Mouse (Mus musculus): ENCODE data around the gene Mpzl2.

Mpzl2 gene

DNA sequence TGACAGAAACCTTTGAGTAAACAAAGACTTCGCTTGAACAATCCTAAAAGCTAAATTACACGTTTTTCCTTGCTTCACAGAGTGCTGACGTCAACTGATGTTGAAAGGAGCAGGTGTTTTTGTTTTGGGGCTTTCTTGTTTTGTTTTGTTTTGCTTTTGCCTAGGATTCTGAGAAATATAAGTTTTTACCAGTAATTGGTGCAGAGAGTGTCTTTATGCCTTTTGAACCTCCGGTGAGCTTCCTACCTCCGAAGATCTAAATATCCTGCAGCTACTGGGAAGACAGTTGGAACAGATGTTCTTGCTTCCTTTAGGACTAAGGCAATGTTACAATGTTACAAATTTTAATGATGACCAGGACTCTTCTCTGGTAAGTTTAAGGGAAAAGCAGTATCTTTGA lies at the start of gene Mpzl2:
TSS of gene Mpzl2 (plus strand) at position 301 of the 400 bp plus-strand sequence.
- DNase-seq (ENCODE audit: low read depth, low spot score) = no peak

GRCm38 (mm10) chr9:44991821-44992220 lies 47.8 kb upstream of the Mpzl2 start:
- no peak for DNase-seq (ENCODE audit: low read depth, low spot score)

- no peak for DNase-seq (ENCODE audit: low read depth, low spot score)
Measured at GRCm38 (mm10) chr9:44992271-44992670, 47.3 kb upstream of the Mpzl2 start.

DNA sequence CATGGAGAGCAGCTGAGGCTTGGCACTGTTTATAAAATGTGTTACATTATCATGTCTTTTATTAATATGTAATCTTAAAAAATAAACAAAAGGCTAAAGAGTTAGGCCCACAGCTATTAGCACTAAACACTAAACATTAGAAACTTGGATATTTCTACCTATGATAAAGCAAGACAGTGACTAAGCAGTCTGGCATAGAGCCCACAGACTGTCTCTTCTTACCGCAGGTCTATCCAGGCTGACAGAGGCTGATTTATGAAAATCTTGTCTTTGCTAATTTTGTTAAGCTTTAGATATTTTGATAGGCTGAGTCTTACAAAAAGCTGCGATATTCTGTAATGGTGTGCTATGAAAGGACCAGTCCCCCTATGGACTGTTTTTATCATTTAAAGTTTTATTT lies 46.3 kb upstream of the Mpzl2 start:
- no peak for DNase-seq (ENCODE audit: low read depth, low spot score)

- DNase-seq (ENCODE audit: low read depth, low spot score) = no peak
Measured at GRCm38 (mm10) chr9:44994962-44995361, 44.6 kb upstream of the Mpzl2 start.

DNA sequence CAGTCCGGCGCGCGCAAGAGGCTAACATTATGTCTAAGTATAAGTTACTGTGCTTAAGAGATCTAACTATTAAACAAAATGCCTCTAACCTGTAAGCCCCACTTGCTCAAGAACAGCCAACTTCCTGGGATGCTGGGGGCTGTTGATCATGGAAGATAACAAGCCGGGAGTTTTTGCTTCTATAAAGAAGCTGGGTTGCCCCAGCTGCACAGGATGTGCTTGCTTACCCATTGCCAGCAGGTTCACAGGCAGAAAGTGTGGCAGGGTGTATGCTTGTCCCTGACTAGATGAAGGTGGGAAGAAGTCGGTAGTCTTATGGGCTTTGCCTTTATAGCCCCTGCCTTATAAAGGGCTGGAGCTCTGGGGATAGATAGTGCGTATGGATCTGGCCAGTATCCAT lies 43.0 kb upstream of the Mpzl2 start:
- no peak for DNase-seq (ENCODE audit: low read depth, low spot score)

GRCm38 (mm10) chr9:44998138-44998537 lies 41.5 kb upstream of the Mpzl2 start:
- DNase-seq (ENCODE audit: low read depth, low spot score) = no peak

- no peak for DNase-seq (ENCODE audit: low read depth, low spot score)
Measured at GRCm38 (mm10) chr9:44999171-44999570, 40.4 kb upstream of the Mpzl2 start.

GRCm38 (mm10) chr9:44999776-45000175 lies 39.8 kb upstream of the Mpzl2 start:
- DNase-seq (ENCODE audit: low read depth, low spot score) = no peak

- no peak for DNase-seq (ENCODE audit: low read depth, low spot score)
Measured at GRCm38 (mm10) chr9:45000249-45000648, 39.4 kb upstream of the Mpzl2 start.

- DNase-seq (ENCODE audit: low read depth, low spot score) = no peak
Measured at GRCm38 (mm10) chr9:45007404-45007803, 32.2 kb upstream of the Mpzl2 start.

- DNase-seq (ENCODE audit: low read depth, low spot score) = no peak
Measured at GRCm38 (mm10) chr9:45008342-45008741, 31.3 kb upstream of the Mpzl2 start.

DNA sequence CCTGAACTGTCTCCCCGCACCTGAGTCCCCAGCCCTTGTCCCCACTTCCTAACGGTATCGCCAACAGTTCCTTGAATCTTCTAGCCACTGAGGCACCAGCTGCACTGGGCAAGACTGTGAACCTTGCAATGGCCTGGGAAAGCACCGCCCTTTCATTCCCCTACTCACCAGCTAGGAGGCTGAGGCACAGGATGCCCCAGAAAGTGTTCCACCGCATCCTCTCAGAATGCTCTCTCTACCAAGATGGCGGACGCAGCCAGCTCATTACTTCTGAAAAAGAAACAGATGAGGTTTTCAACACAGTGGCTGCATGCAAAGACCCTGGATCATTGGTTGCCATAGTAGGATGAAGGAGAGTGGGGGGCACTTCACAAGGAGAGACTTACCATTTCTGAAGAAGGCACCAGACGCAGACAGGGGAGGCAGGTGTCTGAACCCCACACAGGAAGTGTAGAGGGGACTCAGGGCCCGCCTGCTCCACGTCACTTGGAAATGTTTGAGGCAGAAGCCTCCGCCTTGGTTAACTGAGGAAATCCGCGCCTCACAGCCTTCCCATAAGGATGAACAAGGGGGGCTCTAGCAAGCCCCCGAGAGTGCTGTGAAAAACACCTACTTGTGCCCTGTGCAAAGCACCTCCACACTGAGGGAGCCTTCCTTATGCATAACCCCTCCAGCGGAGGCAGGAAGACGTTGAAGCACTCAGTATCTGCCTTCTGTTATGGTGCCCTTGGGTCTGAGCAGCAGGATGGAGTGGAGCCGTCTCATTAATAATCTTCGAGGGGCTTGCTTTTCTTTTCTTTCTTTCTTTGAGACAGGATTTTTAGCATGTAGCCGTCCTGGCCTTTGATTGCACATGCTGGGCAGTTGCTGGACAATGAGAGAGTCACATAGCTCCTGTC lies 30.2 kb upstream of the Mpzl2 start, which contains the start of gene Cd3e:
TSS of gene Cd3e (minus strand) at position 448 of the 899 bp plus-strand sequence.
- no peak for DNase-seq (ENCODE audit: low read depth, low spot score)

DNA sequence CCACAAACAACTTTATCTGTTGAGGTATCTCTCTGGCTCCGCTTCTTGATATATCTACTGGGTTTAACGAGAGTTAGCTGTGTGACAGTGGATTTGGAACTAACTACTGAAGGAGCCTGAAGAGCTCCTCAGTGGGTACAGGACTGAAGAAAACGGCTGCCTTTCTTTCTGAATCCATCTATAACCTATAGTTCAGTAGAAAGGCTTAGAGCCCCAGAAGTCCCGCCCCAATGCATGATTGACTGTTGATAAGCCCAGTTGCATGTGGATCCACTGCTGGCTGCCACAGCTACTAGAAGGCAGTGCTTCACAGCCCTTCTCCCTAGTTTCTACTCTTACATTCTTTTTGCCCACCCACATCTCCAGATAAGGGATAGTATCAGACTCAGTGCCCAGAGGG lies 29.1 kb upstream of the Mpzl2 start:
- no peak for DNase-seq (ENCODE audit: low read depth, low spot score)

GRCm38 (mm10) chr9:45011291-45011690 lies 28.3 kb upstream of the Mpzl2 start:
- no peak for DNase-seq (ENCODE audit: low read depth, low spot score)

DNA sequence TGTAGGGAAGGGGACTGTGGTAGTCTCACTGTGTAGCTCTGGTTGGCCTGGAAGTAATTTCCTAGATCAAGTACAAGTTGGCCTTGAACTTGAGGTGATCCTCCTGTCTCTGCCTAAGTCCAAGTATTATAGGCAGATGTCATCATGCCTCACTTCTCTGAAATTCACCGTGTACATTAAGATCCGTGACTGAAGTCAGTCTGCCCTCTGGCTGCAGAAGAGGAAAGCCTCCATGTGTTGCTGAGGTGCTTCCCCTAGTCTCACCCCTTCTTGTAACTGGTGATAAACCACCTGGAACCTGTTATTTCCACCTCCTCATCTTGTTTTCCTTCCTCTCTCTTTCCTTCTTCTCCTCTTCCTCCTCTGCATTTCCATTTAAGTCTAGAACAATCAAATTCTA lies 24.7 kb upstream of the Mpzl2 start:
- DNase-seq (ENCODE audit: low read depth, low spot score) = no peak

DNA sequence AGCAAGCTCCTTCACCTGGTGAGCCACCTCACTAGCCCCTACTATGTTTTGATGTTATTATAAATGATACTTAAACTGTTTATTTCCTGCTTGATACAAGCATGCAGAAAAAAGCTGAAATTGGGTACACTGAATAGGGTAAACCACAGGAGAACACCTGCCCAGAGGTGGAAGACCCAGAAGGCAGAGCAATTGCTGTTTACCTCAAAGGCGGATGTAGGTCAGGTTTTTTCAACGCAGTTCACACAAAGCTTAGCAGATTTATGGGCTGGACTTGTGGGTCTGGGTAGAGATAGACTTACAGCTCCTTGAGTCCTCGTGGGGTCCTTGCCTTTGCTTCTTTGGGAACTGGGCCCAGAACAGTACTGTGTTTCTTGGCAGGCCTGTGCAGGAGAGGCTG lies 23.8 kb upstream of the Mpzl2 start:
- DNase-seq (ENCODE audit: low read depth, low spot score) = no peak

- peak; percentile 42 for DNase-seq (ENCODE audit: low read depth, low spot score)
Measured at GRCm38 (mm10) chr9:45018031-45018430, 21.6 kb upstream of the Mpzl2 start.

DNA sequence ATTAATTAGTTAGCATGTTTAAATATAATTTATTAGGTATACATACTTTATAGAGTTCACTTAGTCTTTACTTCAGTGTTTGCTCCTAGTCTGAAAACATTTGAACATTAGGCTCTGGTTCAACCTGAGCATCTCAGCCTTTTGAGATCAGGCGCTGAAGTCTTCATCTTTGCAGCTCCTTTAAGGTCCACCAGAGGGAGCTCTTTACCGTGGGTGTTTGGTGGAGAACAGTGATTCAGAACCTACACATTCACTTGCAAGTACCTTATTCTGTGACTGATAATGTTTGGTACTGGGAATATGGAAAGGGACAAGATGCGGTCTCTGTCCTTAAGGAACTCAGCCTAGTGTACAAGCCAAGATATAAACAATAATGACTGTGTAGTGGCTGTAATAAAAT lies 16.8 kb upstream of the Mpzl2 start:
- DNase-seq (ENCODE audit: low read depth, low spot score) = peak; percentile 76

DNA sequence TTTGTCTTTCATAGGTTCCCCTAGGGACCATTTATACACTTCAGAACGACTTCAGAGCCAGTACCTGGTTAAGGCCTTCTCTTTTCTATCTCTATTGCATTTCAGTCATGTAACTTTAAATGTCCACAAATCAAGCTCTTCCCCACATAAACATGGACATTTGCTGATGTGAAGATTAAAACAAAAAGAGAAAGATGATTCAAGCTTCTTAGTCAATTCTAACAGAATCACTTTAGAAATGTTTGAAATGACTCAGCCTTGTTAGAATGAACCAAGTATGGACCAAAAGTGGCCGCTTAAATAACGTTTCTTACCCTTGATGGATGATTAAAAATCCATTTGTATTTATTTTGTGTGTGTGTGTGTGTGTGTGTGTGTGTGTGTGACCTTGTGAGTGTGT lies 16.0 kb upstream of the Mpzl2 start:
- no peak for DNase-seq (ENCODE audit: low read depth, low spot score)

GRCm38 (mm10) chr9:45024187-45024586 lies 15.4 kb upstream of the Mpzl2 start:
- no peak for DNase-seq (ENCODE audit: low read depth, low spot score)

DNA sequence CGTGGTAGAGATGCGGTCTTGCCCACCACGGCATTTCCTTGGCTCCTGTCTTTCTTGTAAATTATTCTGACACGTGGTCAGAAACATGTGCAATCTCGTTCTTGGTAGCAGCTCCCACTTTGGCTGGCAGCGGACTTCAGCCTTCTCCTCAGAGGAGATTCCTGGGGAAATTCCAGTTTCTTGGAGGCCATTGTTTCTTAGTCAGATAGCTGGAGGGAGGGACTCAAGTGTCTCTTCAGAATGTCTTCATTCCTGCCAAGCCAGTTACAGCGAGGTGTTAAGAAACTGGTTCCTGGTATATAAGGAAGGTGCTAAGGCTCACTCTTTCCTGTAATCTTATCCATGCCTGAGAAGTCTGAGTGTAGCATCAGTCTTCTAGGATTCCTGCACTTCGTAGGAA lies 12.2 kb upstream of the Mpzl2 start:
- DNase-seq (ENCODE audit: low read depth, low spot score) = no peak

DNA sequence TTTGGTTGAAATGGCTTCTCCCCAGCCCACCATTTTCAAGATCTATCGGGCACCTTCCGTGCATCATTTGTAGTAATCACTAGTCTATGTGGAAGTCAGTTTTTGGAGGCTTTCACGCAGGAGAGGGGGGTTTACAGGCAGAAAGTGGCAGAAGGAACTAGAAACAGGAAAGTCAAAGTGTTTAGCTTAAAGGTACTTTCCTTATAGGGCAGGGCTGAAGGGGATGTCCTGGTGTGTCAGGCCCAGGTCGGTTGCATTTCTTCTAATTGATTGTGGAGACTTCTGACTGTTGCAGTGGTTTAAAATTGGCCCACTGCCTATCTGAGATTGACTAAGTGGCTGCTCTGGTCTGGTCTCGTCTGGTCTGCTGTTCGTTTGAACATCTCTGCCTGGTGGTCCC lies 9.3 kb upstream of the Mpzl2 start:
- no peak for DNase-seq (ENCODE audit: low read depth, low spot score)

GRCm38 (mm10) chr9:45032261-45032660 lies 7.3 kb upstream of the Mpzl2 start:
- DNase-seq (ENCODE audit: low read depth, low spot score) = no peak

Data from mesoderm, embryonic 11.5 days (tissue).